Mouse (Mus musculus) ES-E14 (cell line): Measurements from ENCODE around the gene Sv2b.

ENCODE experiments used
- HCFC1 ChIP-seq: IDR thresholded peaks from 2 replicates; pipeline ENCODE4 v1.6.1; 2012; ENCODE audit warnings: low read length, inconsistent platforms, borderline replicate concordance; ENCODE audit not compliant: insufficient read depth
- ZNF384 ChIP-seq: IDR thresholded peaks from 2 replicates; pipeline ENCODE4 v1.6.1; 2012; ENCODE audit warnings: low read depth, low read length, inconsistent platforms

DNA sequence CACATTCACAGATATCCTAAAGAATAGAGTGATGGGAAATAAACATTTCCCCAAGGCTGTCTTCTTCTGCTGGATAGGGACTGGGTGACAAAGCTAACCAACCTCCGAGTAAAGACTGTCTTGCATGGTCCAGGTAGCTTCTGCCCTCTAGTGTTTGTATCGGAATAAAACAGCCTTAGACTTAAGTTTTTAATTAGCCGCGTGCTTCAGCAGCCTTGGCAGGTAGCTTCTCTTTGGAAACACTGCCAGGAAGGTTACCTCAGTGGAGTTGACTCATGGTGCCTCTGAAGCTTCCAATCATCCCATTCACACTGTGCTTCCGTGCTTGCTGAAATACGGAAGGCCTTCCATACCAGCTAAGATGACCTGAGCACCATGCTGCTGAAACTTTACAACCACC lies 198.4 kb downstream of the Sv2b start:
- TF ChIP-seq HCFC1 (no peak), ZNF384 (no peak)
